Mouse (Mus musculus) stomach, postnatal 0 days (tissue): ENCODE measurements around the gene Shcbp1l.

Source experiments
- CTCF ChIP-seq: IDR thresholded peaks from 2 replicates; pipeline ENCODE4 v1.5.1; 2016; ENCODE audit warnings: antibody characterized with exemption, low read depth, mild to moderate bottlenecking, moderate library complexity
- EP300 ChIP-seq: optimal IDR thresholded peaks from 2 replicates; pipeline ENCODE3; 2016; ENCODE audit warnings: antibody characterized with exemption

- TF ChIP-seq CTCF (no peak), EP300 (no peak)
Measured at GRCm38 (mm10) chr1:153443632-153444031, 18.7 kb downstream of the Shcbp1l start.
